Mouse (Mus musculus): Measurements from ENCODE around the gene Ccm2. TPM values are rescaled to one million over a fixed set of nuclear protein-coding genes. Genes with fewer than 3 reads are reported as not detected.

The Ccm2 gene
- total RNA-seq, 2 experiments from 2014 or later: 57.7 to 60.9 TPM

- no peak for DNase-seq (ENCODE audit: extremely low spot score in 1 of 2, low spot score in 2 of 2)
- intact Hi-C loops (cut with DNase I): no loop called here
Measured at GRCm38 (mm10) chr11:6624619-6625382, 78.1 kb downstream of the Ccm2 start.

GRCm38 (mm10) chr11:6625478-6626387 lies 79.0 kb downstream of the Ccm2 start, which contains the start of gene Tbrg4:
TSS of gene Tbrg4 (minus strand) at chr11:6626067.
- intact Hi-C loops (cut with DNase I): no loop called here
- peak; percentile 89 to 96 for DNase-seq (ENCODE audit: extremely low spot score in 1 of 2, low spot score in 2 of 2)

GRCm38 (mm10) chr11:6626388-6626772 lies 79.7 kb downstream of the Ccm2 start:
- intact Hi-C loops (cut with DNase I): no loop called here
- DNase-seq (ENCODE audit: extremely low spot score in 1 of 2, low spot score in 2 of 2): no peak

DNA sequence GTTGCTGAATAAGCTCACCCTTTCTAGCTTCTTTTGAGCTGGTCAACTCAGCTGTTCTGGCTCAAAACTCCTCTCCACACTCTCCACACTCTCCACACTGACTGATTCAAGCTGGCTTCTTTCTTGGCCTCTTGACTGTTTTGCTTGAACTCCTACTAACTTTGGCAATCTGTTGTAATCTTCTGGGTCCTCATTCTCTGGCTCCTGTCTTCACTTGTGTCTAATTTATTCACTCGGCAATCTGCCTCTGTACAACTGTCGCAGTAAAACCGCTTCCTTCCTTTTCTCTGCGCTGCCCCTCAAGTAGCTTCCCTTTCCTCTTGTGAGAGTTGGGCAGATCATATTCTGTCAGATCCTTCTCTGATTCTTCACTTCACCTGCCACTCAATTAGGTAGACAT lies 81.0 kb downstream of the Ccm2 start:
- intact Hi-C loops (cut with DNase I): no loop called here
- no peak for DNase-seq (ENCODE audit: extremely low spot score in 1 of 2, low spot score in 2 of 2)

- peak in 1 of 2 experiments; percentile 66 for DNase-seq (ENCODE audit: extremely low spot score in 1 of 2, low spot score in 2 of 2)
- intact Hi-C loops (cut with DNase I): no loop called here
Measured at GRCm38 (mm10) chr11:6628568-6628967, 81.9 kb downstream of the Ccm2 start.

DNA sequence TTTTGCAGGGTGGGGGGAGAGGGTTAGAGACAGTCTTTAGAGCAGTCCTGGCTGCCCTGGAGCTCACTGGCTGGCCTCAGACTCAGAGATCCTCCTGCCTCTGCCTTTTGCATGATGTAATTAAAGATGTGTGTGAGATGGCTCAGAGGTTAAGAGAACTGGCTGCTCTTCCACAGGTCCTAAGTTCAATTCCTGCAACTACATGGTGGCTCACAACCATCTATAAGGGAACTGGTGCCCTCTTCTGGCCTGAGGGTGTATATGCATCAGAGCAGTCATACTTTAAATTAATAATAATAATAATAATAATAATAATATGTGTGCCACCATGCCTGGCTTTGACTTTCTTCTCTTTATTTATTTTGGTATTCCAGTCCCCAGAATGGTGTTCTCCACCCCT lies 83.0 kb downstream of the Ccm2 start:
- DNase-seq (ENCODE audit: extremely low spot score in 1 of 2, low spot score in 2 of 2): no peak
- intact Hi-C loops (cut with DNase I): no loop called here

GRCm38 (mm10) chr11:6636150-6636549 lies 89.5 kb downstream of the Ccm2 start:
- intact Hi-C loops (cut with DNase I): no loop called here

GRCm38 (mm10) chr11:6638537-6638936 lies 91.8 kb downstream of the Ccm2 start, which contains the start of gene Wap:
TSS of gene Wap (minus strand) at chr11:6638637.
- intact Hi-C loops (cut with DNase I): no loop called here
- DNase-seq (ENCODE audit: extremely low spot score in 1 of 2, low spot score in 2 of 2): no peak

More at GRCm38 (mm10) chr11:6636150-6636549, 89.5 kb downstream of the Ccm2 start:
- no peak for DNase-seq (ENCODE audit: extremely low spot score in 1 of 2, low spot score in 2 of 2)

GRCm38 (mm10) chr11:6639072-6639471 lies 92.4 kb downstream of the Ccm2 start:
- no peak for DNase-seq (ENCODE audit: extremely low spot score in 1 of 2, low spot score in 2 of 2)
- intact Hi-C loops (cut with DNase I): no loop called here

DNA sequence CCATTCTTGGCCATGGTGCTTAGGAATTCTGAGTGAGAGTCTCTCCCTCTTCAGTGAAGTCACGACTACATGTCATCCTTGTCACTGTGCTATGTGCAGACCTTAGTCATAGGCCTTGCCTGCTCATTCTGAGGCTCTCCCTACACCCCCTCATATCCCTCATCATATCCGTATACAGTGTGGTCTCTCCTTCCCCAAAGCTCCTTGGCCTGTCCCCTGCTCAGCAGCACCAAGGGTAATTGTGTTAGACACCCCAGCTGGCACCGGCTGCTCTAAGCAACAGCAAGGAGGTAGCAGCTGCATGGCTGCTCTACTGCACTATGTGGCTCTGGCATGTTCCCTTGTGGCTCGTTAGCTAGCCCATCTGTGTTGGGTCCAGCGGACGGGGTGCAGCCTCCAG lies 97.9 kb downstream of the Ccm2 start:
- DNase-seq (ENCODE audit: extremely low spot score in 1 of 2, low spot score in 2 of 2): no peak
- intact Hi-C loops (cut with DNase I): no loop called here

Other genes with a start within 250 kb of the Ccm2 start
- 100 to 1,000 TPM; 199 to 203 TPM for gene Zmiz2, start 157.8 kb upstream of the Ccm2 start, total RNA-seq (2021)
- gene Ppia, start 131.4 kb upstream of the Ccm2 start, total RNA-seq (2021): 1,000 to 10,000 TPM; 2,299 to 2,355 TPM
- gene H2afv, start 102.4 kb upstream of the Ccm2 start, total RNA-seq (2021): 10 to 100 TPM; 26.6 to 28.9 TPM
- gene Purb, start 71.0 kb upstream of the Ccm2 start, total RNA-seq (2021): 100 to 1,000 TPM; 276 to 277 TPM
- under 1 TPM; 0.51 to 0.85 TPM for gene Myo1g, start 25.9 kb upstream of the Ccm2 start, total RNA-seq (2021)
- gene Nacad, start 59.2 kb downstream of the Ccm2 start, total RNA-seq (2021): 10 to 100 TPM; 78.1 to 82.5 TPM
- gene Tbrg4, start 79.2 kb downstream of the Ccm2 start, total RNA-seq (2021): 10 to 100 TPM; 48.5 to 55.3 TPM
- not detected for gene Wap, start 91.8 kb downstream of the Ccm2 start, total RNA-seq (2021)
- gene Ramp3, start 111.6 kb downstream of the Ccm2 start, total RNA-seq (2021): 10 to 100 TPM; 34.5 to 46.0 TPM

All from left cerebral cortex, postnatal 10 days (tissue).